Mouse (Mus musculus) thymus, adult 2 months (tissue): ENCODE measurements around the gene Babam2. TPM values are rescaled to one million over a fixed set of nuclear protein-coding genes. Genes with fewer than 3 reads are reported as not detected.

Experiments
- DNase-seq: peaks from one replicate; pipeline ENCODE4 v3.0.0; 2021
- H3K27ac ChIP-seq: fragments of 200-500 bp; 2 replicates; pipeline ENCODE4 v1.5.1; 2012; ENCODE audit warnings: low read length, control low read depth; ENCODE audit not compliant: control insufficient read depth, insufficient read depth
- H3K27me3 ChIP-seq: fragments of 200-500 bp; 2 replicates; pipeline ENCODE4 v1.6.1; 2012; ENCODE audit warnings: mild to moderate bottlenecking, low read length, moderate library complexity, mixed read lengths; ENCODE audit not compliant: control insufficient read depth, insufficient read depth
- H3K36me3 ChIP-seq: fragments of 200-500 bp; 2 replicates; pipeline ENCODE4 v1.6.1; 2012; ENCODE audit warnings: mild to moderate bottlenecking, low read length, moderate library complexity; ENCODE audit not compliant: control insufficient read depth, insufficient read depth
- H3K4me1 ChIP-seq: fragments of 200-500 bp; replicated peaks from 2 replicates; pipeline ENCODE4 v1.6.1; 2012; ENCODE audit warnings: low read length; ENCODE audit not compliant: control insufficient read depth, insufficient read depth
- H3K4me3 ChIP-seq: fragments of 200-500 bp; 2 replicates; pipeline ENCODE4 v1.5.1; 2012; ENCODE audit warnings: mild to moderate bottlenecking, low read length, control low read depth, moderate library complexity; ENCODE audit not compliant: control insufficient read depth, insufficient read depth
- CTCF ChIP-seq: fragments of 200-500 bp; IDR thresholded peaks from 2 replicates; pipeline ENCODE4 v1.5.1; 2012; ENCODE audit warnings: mild to moderate bottlenecking, control low read depth, low read length, moderate library complexity, borderline replicate concordance; ENCODE audit not compliant: control insufficient read depth, poor library complexity, insufficient read depth; ENCODE audit errors: extremely low read depth
- POLR2A ChIP-seq: fragments of 200-500 bp; IDR thresholded peaks from 2 replicates; pipeline ENCODE4 v1.6.1; 2012; ENCODE audit warnings: mild to moderate bottlenecking, low read length, control low read depth, moderate library complexity; ENCODE audit not compliant: control insufficient read depth, poor library complexity, insufficient read depth; ENCODE audit errors: extremely low read depth
- WGBS: fragments of 180-500 bp; shearing (Covaris S2); methylation state at CpG from one replicate; pipeline ENCODE4 v1.1.7; 2018; 5-methylcytosine and 5-hydroxymethylcytosine counted together
- polyA plus RNA-seq: library from polyadenylated mRNA; depleted of rRNA; stranded (reverse); fragments of >200 nt; gene quantifications from 2 replicates; pipeline ENCODE4 v1.2.3, GENCODE M21; 2012

Gene Babam2
- polyA plus RNA-seq, 1 experiment = 16.1 TPM

DNA sequence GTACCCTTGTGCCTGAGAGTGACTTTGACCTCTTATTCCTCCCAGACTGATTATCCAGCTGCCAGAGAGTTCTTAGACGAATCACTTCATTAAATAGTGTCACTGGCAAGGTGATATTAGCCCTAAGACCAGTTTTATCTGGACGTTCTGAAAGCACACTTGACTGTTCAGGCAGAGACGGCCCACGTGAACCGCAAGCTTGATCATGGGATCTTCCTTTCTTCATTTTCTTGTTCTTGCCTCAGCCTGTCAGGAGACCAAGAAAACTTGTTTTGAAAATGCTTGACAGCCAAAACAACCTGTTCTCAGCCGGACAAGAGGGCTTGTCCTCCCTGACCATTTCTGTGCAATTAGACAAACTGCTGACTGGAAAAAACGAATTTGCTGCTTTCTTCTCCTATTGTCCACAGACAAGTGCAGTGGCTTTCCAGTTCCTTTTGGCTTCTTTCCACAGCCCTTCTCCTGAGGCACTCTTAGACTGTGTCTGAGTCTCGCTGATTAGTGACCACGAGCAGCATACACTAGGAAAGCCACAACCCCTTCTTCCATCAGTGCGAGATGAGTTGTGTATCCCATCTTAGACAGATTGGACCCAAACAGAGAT, 372.2 kb downstream of the Babam2 start:
- Histone ChIP-seq H3K27ac (no peak overlapping the region), H3K4me3 (no peak overlapping the region), H3K36me3 (no peaks in the 10 kb centered on the region), H3K27me3 (no peaks in the 10 kb centered on the region), H3K4me1 (no peaks in the 10 kb centered on the region)
- TF ChIP-seq POLR2A (no peak), CTCF (no peak)
- WGBS = 86% methylated on average over 10 of the region's 10 CpGs
- DNase-seq = no peak

DNA sequence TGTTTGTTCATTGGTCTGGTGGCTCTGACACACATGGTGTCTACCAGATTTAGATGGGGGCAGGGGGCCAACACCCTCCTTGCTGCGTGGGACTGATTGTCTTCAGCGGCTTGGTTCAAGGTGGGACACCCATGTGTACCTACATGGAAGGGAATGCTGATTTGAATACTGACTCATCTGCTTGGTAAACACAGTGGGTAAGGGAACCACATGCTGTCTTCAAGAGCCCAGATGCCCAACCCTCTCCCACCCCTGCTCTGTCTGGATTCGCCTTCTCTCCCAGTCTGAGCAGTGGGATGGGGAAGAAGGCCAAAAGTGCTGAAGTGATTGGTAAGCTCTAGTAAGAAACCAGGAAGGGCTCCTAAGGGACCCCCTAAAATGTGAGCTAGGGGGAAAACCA, 373.3 kb downstream of the Babam2 start:
- Histone ChIP-seq H3K4me3 (no peak overlapping the region), H3K4me1 (no peaks in the 10 kb centered on the region), H3K27me3 (no peaks in the 10 kb centered on the region), H3K36me3 (no peaks in the 10 kb centered on the region), H3K27ac (no peak overlapping the region)
- TF ChIP-seq CTCF (no peak), POLR2A (no peak)
- WGBS = 98% methylated on average over 3 of the region's 3 CpGs
- no peak for DNase-seq

DNA sequence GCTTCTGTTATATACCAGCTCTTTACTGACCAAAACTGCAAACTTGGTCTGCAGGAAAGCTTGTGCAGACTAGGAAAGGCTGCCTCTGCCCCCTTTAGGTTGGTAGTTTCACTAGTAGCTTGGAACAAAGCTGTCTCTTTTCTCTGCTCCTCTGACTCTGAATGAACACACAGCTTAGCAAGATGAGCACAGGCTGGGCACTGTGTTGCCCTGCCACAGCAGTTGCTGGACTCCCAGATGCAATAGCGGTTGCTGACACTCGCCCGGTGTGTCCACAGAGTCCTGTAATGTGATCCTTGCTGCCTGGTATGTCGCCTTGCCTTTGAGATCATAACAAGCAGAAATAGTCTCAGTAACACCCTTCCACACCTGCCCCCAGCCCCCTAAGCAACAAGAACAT, 373.8 kb downstream of the Babam2 start:
- H3K36me3 ChIP-seq = no peaks in the 10 kb centered on the region
- H3K27me3 ChIP-seq = no peaks in the 10 kb centered on the region
- H3K27ac ChIP-seq = no peak overlapping the region
- H3K4me3 ChIP-seq = no peak overlapping the region
- 91% methylated on average over 4 of the region's 4 CpGs for WGBS
- TF ChIP-seq POLR2A (no peak), CTCF (no peak)
- DNase-seq = no peak
- no peaks in the 10 kb centered on the region for H3K4me1 ChIP-seq

DNA sequence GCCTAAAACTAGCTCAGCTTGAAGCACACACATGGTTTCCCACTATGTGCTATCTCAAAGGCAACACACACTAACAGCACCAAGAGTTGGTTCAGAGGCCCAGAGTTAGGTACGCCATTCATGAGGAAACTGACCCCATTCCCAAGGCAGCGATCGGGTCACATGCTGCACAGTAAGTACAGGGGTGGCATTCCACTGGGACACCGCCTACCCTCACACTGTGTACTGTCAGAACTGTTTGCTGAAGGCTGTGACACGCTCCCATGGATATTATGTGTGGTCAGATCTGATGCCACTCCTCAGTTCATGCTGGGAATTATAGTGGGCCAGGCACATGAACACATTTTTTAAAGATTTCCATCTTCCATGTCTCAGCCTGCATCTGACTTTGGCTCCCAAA, 374.3 kb downstream of the Babam2 start:
- no peak for DNase-seq

DNA sequence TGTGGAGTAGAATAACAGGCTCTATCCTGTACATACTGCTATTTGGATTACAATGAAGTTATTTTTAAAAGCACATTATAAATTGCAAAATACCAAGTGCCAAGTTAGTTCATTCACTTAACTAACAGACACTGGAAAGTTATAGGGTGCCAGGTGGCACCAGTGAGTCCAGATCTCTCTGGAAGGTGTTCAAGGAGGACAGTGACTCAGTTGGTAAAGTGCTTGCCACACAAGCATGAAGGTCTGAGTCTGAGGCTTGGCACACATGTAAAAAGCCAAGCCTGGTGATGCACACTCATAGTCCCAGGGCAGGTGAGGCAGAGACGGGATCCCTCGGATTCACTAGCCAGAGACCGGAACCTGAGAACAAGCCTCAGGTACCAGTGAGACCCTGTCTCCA, 375.4 kb downstream of the Babam2 start:
- H3K36me3 ChIP-seq = no peaks in the 10 kb centered on the region
- no peak overlapping the region for H3K27ac ChIP-seq
- no peak overlapping the region for H3K4me3 ChIP-seq
- WGBS = 100% methylated on average over 3 of the region's 3 CpGs
- TF ChIP-seq CTCF (no peak), POLR2A (no peak)
- H3K4me1 ChIP-seq = no peaks in the 10 kb centered on the region
- no peak for DNase-seq
- H3K27me3 ChIP-seq = no peaks in the 10 kb centered on the region

More for the DNA sequence above, 374.3 kb downstream of the Babam2 start:
- H3K27ac ChIP-seq = no peak overlapping the region
- TF ChIP-seq POLR2A (no peak), CTCF (no peak)
- H3K36me3 ChIP-seq = no peaks in the 10 kb centered on the region
- WGBS = 97% methylated on average over 5 of the region's 5 CpGs
- H3K4me1 ChIP-seq = no peaks in the 10 kb centered on the region
- H3K27me3 ChIP-seq = no peaks in the 10 kb centered on the region
- no peak overlapping the region for H3K4me3 ChIP-seq

DNA sequence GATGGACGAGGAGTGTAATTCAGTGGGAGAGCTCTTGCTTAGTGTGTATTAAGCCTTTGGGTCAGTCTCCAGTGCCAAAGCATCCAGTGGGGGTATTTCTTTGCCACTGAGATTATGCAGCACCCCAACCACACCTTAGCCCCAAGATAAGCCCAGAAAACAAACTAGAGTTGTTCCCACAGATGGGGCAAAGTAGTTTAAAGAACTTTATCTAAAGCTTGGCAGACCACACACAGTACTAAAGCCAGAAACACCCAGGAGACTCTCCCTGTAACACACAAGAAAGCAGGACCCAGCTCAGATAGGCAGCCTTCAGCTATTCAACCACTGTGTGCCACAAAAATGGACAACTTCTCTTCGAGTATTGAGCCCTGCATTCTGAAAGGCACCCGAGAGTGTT, 376.6 kb downstream of the Babam2 start:
- Histone ChIP-seq H3K4me3 (no peak overlapping the region), H3K4me1 (no peaks in the 10 kb centered on the region), H3K27me3 (no peaks in the 10 kb centered on the region), H3K36me3 (no peaks in the 10 kb centered on the region), H3K27ac (no peak overlapping the region)
- TF ChIP-seq POLR2A (no peak), CTCF (no peak)
- 95% methylated on average over 3 of the region's 3 CpGs for WGBS
- no peak for DNase-seq

DNA sequence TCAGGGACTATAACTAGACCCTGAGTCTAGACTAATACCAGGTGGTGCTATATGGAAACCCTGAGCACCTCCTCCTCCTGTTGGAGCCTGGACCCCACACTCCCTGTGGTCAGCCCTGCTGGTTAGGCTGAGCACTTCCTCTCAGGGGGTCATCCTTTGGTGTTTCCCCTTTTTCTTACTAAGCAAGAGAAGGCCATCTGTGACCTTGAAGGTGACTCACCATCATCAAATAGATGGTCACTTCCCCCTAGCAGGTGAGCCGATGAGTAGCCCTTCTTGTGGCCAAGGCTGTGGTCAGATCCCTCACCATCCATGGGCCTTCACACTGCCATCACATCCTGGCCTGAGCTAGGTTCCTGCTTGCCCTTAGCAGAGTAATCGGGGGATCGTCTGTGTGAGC, 379.7 kb downstream of the Babam2 start:
- Histone ChIP-seq H3K27me3 (no peaks in the 10 kb centered on the region), H3K4me3 (no peak overlapping the region), H3K36me3 (no peaks in the 10 kb centered on the region), H3K27ac (no peak overlapping the region), H3K4me1 (no peaks in the 10 kb centered on the region)
- 57% methylated on average over 3 of the region's 3 CpGs for WGBS
- no peak for DNase-seq
- TF ChIP-seq CTCF (no peak), POLR2A (no peak)
